Mouse (Mus musculus) retina, postnatal 1 day (tissue): ENCODE data around the gene Tagap.

ENCODE experiments used
- DNase-seq: peaks from one replicate; pipeline ENCODE4 v3.0.0-alpha.2; 2012

Gene Tagap

DNA sequence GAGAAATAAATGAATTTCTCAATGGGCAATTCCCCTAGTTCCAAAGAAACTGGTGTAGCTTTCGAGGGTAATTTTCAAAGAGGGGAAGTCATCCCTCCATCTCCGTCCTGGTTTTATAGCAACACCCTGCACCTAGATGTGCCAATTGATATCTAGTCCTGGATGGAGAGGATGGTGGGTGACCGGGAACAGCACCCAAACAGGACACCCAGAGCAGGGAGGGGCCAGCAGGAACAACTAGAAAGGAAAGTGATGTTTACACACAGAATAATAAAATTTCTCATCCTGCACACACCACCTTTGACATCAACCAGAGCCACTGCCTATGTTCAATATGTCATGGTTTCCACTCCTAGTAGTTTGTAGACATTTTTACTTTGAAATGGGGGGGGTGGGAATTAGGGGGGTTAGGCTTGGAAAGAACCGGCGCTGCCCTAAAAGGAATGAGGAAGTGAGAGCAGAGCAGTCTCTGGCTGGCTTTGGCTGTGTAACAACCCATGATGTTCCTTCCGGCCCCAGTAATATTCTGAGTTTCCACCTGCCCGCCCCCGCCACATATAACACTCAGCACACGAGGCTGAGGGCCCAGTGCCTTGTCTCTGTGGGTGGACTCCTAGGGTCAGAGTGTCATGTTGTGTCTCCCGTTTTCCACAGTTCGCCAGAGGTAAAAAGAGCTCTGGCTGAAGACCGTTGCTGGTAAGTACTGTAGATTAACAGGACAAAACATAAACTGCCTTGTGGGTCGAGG, at the start of gene Tagap:
Gene Tagap, plus strand, starts transcription at position 588 of the 748 bp plus-strand sequence.
- DNase-seq: no peak

DNA sequence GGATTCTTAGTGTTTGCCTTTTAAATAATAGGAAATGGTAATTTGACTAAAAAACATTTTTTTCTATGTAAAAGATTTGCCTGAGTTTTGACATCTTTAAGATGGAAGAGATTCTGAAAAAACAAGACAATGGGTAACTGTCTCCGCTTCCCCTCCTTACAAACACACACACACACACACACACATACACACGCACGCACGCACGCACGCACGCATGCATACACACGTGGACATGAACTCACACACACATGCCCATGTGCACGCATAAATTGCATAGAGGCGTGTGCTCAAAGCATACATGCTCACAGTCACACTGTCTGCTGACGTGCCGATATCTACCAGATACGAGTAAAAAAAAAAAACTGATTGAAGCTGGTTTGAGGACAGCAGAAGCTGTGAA, 49.3 kb upstream of the Tagap start:
- DNase-seq: no peak

DNA sequence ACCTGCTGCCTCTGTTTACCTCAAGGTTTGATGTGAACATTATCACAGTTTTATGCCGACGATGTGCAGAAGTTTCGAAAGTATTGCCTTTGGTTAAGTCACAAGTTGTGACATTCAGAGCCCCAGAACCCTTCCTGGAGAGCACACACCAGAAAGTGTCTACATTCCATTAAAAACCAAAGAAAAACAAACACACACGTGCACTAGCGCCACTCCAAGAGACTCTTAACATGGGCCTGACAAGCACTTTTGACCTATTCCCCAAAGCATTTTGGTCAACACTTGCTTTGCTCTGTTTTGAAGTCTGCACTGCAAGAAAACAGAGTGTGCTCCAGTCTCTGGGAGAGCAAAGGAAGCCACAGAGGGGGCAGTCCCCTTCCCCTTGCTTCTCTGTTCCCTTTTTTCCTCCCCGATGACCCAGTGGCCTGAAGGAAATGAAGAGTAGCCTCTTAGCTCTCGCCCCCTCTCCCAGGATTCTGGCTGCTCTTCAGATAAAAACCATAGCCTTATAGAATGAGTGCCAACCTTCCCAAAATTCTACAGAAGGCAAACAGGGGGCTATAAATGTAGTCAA, 48.5 kb upstream of the Tagap start:
- DNase-seq: no peak

DNA sequence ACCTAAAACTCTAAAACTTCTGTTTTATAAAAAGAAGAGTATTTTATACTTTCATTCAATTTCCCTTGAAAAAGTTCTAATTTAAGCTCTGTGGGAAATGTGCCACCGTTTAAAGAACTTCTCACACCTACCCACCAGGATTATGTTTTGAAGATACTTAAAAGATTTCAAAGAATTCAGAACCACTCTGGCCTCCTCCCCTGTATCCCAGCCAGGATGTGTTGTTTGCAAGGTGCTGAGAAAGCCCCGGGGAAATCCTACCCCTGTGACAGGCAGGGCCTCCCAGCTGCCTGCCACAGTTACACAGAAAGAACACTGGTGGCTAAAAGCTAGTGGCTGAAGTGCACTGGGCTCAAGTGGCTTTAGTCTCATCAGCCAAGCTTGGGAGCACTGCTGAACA, 47.9 kb upstream of the Tagap start:
- DNase-seq: no peak

DNA sequence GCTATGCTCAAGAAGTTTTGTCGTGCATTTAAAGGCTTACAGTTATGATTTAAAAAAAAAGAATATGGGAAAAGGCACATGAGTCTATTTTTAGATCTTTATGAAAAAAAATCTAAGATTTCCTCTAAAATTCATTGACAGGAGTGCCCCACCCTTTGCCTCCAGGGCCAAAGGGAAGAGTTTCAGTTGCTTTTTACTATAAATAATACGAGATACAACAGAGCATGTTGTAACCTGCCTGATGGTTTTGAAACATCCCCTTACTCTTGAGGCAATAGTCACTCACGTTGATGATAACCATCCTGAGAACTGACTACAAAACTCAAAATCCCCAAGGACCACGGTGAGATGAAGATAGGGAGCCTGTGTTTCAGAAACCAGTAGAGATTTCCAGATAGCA, 46.3 kb upstream of the Tagap start:
- DNase-seq: no peak

DNA sequence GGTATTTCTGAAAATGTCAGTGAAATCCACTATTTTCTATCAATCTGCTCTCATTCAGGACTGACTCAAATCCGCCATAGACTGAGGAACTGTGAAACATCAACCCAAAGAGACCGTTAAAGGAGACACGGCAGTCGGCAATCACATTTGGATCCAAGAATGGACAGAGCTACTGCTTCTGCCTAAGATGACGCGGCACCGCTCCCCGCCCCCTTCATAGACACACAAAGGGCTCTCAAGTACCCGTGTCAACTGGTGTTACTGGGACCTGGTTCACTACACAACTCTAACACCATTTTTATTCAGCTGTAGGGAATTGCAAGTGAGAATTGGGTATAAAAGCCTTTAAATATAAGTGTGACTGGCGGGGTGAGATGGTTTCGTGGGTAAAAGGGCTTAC, 42.7 kb upstream of the Tagap start:
- no peak for DNase-seq

DNA sequence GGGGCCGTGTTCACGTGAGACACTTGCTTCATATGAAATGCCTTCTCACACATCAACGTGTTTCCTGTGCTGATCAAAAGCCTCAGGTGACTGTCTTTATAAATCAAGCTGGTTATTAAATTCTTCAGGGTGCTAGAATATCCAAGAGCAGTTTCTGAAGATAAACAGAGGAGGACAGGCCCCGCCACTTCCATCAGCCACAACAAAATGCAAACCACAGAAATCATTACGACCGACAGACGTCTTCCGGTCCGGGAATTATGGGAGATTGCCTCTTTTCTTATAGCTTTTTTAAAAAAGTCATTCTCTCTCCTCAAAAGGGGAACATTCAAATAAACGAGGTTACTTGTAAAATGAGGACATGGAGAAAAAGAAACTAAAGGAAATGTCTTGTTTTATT, 41.2 kb upstream of the Tagap start:
- DNase-seq: no peak

DNA sequence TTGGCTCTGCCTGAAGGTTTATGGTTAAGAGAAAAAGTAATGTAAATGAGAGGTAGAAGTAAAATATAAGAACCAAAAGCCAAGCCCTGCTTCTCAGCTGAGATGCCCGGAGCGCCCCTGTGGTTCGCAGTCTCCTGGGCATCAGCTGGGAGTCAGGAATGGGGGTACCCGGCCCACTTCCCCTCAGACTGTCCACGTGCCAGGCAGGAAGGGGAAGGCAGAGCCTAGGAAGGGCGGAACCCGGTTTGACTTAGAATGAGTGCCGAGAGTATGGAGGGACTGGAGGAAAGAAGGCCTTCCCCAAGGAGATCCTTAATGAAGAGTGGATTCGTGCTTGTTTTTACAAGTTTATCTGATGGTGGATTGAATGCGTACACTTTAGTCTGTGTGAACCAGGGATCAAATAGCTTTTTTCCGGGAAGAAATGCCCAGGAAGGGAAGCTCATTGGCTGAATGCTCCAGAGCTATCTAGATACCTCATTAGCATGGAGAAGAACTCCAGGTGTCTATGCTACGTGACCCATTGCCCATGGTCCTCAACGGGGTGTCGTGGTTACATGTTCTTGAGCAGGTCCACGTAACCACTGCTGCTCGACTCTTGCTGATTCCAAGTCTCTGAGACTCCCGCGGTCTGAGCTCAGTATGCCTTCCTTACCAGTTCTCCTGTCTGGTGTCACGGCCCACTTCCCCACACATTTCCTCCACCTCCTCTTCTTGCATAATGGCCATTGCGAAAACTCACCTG, 38.6 kb upstream of the Tagap start:
- no peak for DNase-seq

DNA sequence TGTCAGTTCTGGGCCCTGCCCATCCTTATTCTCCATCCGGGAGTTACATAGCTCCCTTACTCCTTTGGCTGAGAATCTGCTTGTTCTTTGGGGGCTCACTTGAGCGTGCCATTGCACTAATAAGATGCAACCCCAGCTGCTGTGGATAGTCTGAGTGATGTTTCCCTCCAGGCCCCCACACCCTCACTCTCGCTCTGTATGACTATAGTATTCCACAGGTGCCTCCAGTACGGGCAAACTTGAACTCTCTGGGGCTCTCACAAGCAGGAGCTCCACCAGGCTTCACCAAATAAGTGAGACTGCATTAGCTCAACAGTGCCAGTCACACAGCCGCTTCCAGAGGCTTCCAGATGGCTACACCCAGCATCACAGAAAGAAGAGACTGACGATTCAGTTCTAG, 37.5 kb upstream of the Tagap start:
- DNase-seq: no peak

DNA sequence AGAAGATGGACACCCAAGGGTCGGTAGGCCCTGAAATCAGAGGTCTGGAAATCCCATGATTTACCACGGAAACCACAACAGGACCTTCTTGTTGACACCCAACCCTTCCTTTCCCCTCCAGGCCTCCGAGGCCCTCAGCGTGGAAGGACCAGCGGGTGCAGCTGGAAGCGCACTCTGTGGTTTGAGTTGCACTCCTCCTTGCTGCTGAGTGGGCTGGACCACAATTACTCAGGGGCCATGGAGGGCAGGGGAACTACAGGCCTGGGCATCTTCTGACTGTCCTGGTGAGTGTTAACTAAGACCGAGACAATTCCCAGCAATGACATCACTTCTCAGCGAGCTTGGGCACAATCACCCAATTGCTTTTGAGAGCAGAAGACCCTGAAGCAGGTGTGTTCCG, 36.8 kb upstream of the Tagap start:
- no peak for DNase-seq

DNA sequence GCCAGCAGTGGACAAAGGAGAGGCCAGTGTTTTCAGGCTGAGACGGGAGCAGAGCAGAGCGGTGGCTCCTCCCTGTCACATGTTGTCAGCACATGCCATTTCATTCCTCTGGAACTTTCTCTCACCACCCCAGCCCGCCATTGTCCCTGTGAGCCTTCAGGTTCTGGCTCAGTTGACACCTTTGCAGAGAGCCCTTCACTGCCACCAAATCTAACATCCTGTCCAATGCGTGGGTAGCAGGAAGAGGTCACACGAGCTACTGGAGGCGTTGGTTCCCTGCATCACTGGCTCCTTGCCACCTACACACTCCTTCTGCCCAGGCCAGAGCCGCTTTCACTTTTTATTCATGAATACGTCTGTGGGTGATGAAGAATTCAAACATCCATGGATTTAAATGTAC, 33.1 kb upstream of the Tagap start:
- no peak for DNase-seq

DNA sequence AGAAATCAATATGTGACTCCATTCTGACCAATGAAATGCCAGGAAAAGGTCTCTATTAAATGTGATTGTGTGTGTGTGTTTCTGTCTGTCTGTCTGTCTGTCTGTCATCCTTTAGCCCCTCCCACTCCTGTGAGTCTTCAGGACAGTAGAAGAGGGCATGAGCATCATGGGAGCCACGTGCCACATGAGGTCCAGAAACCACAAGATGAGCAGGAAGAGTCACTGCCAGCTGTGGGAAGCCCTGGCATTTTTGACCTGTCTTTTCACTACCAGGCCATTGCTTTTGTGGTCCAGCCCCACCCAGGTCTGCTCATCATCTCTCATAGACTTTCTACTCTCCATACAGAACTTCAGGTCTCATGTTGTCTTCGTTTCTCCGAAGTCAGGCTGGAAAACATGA, 31.7 kb upstream of the Tagap start:
- no peak for DNase-seq

DNA sequence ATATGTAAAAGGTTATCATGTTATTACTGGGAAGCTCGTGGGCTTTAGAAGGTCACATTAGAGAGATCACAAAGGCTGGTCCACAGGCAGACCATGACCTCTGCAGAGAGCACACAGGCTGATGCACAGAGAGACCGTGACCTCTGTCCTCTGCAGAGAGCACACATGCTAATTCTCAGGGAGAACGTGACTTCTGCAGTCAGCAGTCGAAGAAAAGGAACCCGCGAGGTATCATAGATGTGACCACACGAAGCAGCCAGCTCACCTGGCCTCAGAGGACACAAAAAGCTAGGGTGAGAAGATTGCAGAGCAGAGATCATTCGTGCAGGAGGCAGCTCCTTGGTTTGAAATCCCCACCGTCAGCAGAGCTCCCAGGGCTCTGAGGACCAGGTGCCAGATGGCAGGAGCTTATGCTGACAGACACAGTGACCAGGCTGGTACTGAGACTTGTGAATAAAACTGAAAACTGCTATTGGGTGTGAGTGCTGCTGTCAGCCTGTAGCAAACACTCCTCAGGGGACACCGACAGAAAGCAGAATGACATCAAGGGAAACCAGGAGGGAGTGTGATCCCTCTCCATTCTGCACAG, 29.7 kb upstream of the Tagap start:
- no peak for DNase-seq

DNA sequence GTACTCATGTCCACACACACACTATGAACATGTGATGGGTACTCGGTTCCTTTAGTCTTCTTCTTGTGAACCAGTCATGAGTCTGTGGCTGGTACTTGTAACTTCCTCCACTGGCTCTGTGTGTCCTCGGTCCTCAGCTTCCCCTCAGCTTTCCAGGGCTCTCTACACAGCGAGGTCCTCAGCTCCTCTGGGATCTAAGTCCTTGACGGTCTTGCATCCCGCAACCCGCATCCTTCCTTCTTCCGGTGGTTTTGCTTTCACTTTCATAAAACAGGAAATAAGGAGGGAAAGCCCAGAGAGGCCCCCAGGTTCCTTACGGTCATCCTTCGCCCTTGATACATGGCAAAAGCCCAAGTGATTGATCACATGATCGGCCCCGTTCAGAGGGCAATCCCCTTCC, 28.7 kb upstream of the Tagap start:
- no peak for DNase-seq

DNA sequence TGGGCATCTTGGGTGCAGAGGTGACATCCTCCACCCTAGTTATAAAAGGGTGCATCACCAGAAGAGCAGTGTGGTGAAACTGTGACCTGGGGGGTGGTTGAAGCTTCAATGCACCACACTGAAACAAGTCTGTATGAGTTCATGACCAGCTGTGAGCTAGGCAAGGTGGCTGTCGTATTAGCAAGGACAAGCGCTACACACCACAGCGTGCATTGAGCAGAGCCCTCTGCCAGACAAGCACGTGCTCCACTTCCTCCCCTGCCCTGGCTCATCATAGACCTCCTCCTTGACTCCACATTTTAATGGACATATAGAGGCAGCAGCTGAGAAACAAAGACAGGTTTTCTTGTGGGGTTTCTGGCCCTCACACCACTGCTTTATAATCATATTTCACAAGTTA, 28.0 kb upstream of the Tagap start:
- no peak for DNase-seq

DNA sequence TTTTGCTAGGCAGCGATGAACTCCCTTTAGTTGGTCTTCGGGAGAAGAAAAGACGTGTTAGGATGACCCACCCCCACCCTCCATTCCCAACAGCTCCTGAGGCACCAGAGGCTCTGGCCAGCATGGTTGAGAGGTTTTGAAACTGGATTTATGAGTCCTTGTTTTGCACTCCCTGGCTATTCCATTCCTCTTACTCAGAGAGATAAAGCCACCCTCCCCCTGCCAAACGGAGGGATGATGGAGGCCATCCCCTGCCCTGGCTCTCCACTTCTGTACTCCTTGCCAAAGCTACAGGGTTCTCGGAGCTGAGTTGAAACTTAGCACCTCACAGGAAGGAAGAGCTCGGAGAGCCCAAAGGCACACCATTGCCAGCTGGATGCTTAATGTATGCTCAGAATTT, 26.6 kb upstream of the Tagap start:
- no peak for DNase-seq

DNA sequence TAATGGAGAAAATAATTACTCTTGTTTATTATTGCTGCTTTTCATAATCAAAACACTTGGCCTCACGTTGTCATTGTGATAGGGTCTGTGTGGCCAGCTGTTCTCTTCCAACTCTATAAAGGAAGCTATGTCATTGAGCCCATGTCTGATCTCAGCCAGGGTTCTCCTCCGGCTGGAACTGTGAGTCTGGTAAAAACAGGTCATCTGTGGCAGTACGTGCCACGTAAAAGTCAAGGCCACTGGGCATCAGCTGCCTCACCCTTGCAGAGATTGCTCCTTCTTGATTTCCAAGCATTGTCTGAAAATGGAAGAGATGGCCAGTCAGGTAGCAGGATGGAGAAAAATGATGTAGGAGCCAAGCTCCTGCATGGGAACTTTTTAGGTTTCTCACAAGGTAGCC, 25.8 kb upstream of the Tagap start:
- no peak for DNase-seq

DNA sequence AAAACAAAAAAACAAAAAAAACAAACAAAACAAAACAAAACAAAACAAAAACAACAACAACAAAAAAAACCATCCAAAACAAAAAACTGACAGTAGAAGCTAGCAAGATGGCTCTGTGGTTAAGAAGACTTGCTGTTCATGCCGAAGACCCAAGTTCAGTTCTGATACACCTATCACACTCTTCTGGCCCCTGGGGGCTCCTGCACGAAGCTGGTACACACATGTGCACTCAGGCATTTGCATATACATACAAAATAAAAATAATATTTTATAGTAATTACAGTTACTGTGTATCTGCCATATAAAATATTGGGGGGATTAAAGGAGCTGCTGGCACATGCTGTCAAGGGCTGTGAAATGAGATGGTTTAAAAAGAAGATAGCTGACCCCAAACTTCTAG, 24.3 kb upstream of the Tagap start:
- no peak for DNase-seq

DNA sequence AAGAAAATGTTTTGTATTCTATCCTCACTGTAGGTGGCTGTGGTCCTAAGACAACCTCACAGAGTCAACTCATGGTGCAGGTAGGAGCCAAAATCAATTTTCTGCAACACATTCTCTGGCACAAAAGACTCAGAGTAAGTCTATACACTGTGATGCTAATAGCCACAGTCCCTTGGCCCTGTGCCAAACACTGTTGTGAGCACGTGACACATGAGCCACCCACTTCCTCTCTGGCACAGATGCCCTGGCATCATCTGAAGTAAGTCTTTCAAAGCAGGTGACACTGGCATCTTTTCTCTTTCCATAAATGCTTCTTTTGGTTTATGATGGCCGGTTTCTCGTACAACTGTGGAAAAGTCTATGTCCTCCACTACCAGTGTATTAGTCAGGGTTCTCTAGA, 23.4 kb upstream of the Tagap start:
- peak; percentile 75 for DNase-seq

DNA sequence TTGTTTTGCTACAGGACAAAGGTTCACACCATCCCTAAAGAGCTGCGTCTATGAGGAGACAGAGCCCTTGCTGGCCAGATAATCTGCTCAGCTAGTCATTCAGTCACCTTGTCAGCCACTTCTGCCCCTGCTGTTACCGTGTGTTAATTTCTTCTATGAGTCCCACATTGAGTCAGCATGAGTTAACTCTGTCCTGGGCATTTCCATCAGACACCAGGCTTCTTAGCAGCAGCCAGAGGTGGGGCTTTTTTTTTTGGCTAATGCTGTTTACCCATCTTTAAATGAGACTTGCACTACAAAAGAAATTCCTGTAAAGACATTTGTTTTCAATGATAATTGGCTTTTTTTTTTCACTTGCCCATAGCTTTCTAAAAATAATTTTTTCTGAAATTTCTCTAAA, 20.8 kb upstream of the Tagap start:
- DNase-seq: no peak

DNA sequence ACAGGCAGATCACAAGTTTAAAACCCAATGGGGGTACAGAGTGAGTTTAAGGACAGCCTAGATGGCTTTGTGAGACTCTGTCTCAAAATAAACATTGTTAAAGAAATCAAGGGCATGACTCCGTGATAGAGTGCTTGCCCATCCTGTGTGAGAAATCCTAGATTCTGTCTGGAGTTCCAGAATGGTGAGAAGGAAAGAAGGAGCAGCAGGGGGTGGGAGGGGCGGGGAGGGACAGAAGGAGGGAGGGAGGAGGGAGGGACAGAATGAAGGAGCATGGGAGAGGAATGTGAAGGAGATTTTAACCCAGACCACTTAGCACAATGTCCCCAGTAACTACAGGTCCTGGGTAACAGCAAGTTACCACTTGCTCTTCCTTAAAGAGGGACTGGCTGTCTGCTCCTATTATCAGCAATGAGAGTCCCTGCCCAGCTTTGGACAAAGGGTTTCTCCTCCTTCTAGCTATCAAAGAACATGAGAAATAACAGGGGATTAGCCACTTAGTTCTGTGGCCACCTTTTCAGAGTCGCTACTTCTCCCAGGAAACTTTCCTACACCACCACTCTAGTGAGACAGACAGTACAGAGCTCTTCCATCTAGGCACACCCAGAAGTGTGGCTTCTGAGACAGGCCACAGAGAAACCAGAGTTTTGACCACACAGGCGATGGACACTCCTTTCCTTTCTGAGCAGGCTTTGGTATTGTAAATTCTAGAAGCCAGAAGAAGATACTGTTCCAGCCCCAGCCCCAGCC, 19.7 kb upstream of the Tagap start:
- peak; percentile 31 for DNase-seq

DNA sequence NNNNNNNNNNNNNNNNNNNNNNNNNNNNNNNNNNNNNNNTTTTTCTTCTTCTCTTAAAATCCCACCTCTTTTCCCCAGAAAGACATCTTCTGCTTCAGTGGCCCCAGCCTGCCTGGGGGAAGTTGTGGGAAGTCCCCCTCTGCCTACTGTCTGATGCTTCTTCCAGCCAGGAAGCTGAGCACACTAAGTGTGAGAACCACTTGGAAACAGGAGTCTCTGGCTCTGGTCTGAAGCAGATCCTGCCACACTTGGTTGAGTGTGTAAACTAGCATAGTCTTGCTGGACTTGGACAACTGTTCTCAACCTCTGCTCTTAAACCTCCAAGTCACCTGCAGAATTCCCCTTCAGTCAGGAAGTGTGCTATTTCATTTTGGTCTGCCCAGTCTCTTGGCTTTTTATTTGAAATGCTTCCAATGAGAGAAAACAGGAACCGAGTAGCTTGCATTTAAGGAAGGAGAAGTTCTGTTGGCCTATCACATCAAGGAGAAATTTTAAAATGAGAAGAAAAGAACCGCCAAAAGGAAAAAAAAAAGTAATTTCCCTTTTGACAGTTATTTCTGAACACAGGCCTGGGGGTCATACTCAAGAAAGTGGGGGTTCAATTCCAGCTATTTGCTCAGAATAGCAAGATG, 11.1 kb upstream of the Tagap start:
- no peak for DNase-seq

DNA sequence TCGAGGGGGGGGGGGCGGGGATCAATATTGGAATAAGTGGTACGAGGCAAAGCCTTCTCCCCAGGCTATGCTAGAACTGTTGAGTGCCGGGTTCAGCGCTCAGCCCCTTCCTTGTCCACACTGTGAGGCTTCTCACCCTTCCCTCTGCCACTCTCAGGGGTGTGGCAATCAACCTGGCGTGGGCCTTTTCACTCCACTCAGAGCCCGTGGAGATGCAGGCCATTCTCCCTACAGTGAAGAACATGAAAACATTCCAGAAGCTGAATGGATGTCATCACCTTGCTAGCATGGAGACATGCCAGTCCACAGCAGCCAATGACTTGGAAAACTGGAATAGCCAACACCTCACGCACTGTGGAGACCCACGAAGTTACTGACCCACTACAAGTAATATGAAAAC, 10.0 kb upstream of the Tagap start:
- DNase-seq: no peak
